Mouse (Mus musculus) small intestine, adult 2 months (tissue): Measurements from ENCODE around the gene Tomm70a.

ENCODE experiments used
- CTCF ChIP-seq: fragments of 200-500 bp; IDR thresholded peaks from 2 replicates; pipeline ENCODE4 v1.5.1; 2012; ENCODE audit warnings: low read depth, mild to moderate bottlenecking, control low read depth, inconsistent platforms, low read length, moderate library complexity, mixed read lengths; ENCODE audit not compliant: insufficient replicate concordance, insufficient read length; ENCODE audit errors: extremely low read depth
- POLR2A ChIP-seq: fragments of 200-500 bp; IDR thresholded peaks from 2 replicates; pipeline ENCODE4 v1.6.1; 2012; ENCODE audit warnings: low read depth, mild to moderate bottlenecking, control low read depth, inconsistent platforms, low read length, moderate library complexity

DNA sequence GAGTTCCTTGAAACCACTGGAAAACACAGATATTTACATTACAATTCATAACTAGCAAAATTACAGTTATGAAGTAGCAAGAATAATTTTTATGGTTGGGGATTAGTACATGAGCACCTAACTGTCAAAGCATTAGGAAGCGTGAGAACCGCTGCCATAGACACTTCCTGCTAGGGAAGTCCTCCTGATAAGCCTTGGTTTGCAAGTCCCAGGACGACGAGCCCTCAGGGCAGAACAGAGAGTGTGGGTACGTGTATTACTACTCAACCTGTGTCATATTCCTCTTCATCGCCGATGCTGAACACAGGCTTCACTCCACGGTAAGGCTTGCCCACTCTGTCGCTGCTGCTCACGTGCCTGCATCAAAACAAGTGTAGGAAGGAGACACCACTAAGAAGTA is 56.2 kb downstream of the Tomm70a start:
- TF ChIP-seq CTCF (no peak), POLR2A (no peak)
